Mouse (Mus musculus) monocyte, adult 2 months (primary cell): Measurements from ENCODE around the gene Plekho1.
"Not testable (repeated sequence)": the region's sequence is repeated elsewhere in the genome, so short reads cannot be mapped to it uniquely, and the experiment has no call there.

Source experiments
- DNase-seq, 2 experiments: peaks; one replicate each; pipeline ENCODE4 v3.0.0; 2022; ENCODE audit warnings: low spot score in 2 of 2, low read depth in 1 of 2

The Plekho1 gene

GRCm38 (mm10) chr3:95953522-95953921 lies 42.3 kb downstream of the Plekho1 start:
- no peak for DNase-seq

- no peak for DNase-seq
These were observed 42.8 kb downstream of the Plekho1 start for GRCm38 (mm10) chr3:95953023-95953422.

- not testable (repeated sequence) for DNase-seq
These were observed 44.2 kb downstream of the Plekho1 start for GRCm38 (mm10) chr3:95951566-95951965.

GRCm38 (mm10) chr3:95950763-95951551 lies 44.8 kb downstream of the Plekho1 start:
- peak; percentile 74 to 87 for DNase-seq

DNA sequence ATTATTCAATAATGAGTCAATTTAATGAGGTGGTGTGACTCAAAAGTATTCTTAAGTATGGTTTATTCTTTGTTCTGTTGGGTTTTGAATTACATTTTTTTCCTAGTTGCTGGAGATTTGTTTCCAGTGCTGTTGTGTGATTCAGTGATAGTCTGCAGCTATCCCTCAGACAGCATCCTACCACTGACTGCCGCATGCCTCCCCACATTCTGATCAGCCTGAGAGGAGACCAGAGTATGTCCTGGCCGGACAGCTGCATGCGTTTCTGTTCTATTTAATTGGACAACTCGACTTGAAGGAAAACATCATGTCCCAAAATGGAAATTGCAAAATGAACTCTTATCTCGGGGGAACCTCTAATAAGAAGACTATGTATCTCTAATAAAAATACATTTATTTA lies 47.5 kb downstream of the Plekho1 start:
- DNase-seq, result no peak

- no peak for DNase-seq
These were observed 50.0 kb downstream of the Plekho1 start for GRCm38 (mm10) chr3:95945731-95946240.

DNA sequence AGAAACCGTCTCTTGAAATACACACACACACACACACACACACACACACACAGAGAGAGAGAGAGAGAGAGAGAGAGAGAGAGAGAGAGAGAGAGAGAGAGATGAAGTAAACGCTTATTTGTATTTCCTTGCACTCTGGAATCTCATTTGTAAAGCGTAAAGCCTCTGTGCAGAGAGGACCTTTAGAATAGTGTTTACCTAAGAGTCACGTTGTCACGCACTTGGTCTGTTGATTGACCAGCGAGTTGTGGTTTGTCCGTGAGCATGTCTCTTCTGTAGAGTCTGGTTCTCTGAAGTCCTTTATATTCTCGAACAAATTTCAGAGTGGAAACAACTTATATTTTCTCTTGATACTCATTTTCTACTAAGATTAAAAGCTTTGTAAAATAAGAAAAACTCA lies 51.1 kb downstream of the Plekho1 start:
- no peak for DNase-seq

DNA sequence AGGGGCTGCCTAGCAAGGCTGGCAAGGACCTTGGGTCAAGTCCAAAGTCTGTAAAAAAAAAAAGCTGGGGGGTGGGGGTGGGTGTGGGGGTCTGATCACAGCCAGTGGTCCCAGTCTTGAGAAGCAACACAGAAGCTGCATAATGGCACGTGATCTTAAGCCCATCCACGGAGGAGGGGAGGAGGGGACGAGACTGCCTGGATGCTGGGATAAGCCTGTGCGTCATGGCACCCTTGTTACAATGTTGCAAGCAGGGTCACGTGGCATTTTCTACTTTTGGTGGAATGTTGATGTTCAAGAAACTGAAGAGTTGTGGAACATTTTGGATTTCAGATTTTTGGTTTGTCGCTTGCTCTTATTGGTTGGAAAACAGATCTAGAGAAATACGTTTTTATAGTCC lies 52.6 kb downstream of the Plekho1 start:
- no peak for DNase-seq

DNA sequence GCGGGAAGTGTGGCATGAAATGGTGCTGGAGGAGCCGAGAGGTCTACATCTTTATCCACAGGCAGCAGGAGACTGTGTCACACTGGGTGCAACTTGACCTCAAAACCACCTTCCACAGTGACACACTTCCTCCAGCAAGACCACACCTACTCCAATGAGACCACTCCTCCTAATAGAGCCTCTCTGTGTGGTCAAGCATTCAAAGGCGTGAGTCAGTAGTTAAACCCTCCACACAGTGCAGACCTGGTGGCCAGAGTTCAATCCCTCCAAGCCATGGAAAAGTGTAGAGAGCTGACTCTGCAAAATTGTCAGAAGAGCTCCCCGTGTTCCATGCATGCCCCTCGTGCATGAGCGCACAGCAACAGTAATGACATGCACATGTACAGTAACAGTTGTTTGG lies 53.1 kb downstream of the Plekho1 start:
- no peak for DNase-seq

DNA sequence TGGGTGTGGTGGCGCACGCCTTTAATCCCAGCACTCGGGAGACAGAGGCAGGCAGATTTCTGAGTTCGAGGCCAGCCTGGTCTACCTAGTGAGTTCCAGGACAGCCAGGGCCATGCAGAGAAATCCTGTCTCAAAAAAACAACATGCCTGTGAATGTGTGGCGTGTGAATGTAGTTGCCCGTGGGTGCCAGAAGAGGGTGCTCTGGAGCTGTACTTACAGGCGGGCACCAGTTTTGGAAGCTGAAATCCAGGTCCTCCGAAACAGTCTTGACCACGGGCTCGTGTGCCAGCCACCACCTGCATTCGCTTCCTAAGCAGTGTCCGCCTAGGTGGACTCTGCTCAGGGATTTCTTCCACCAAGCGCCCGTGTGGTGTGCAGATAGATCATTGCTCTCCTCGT lies 57.0 kb downstream of the Plekho1 start:
- DNase-seq, result no peak
